Mouse (Mus musculus): ENCODE results near the gene Cdk6.
"Not testable (repeated sequence)": the region's sequence is repeated elsewhere in the genome, so short reads cannot be mapped to it uniquely, and the experiment has no call there.

Cdk6 gene

DNA sequence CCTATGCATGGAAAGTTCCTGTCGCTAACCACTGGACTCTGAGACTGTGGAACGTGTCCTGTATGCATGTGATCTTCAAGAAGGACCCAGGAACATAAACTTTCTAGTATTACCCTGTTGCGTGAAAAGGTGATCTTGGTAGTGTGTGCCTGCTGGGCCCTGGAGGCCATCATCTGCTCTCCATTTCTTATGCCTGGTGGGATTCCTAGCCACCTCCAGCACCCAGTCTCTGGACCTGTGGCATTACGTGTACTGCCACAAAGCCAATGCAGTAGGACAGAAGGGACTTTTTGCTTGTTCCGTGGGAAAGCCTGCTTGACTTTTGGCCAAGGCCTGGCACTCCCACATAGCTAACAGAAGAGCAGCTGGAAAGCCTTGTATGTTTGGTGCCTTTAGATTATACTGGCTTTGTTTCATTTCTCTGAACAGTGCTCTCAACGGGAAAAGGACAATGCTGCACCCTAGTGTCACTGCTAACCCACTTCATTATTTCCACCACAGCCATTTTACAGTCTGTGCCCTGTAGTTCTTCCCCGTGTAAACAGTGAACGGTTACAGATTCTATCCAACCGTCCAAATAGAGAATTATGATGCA, 175.3 kb downstream of the Cdk6 start:
- peak; percentile 25 to 48 for DNase-seq

DNA sequence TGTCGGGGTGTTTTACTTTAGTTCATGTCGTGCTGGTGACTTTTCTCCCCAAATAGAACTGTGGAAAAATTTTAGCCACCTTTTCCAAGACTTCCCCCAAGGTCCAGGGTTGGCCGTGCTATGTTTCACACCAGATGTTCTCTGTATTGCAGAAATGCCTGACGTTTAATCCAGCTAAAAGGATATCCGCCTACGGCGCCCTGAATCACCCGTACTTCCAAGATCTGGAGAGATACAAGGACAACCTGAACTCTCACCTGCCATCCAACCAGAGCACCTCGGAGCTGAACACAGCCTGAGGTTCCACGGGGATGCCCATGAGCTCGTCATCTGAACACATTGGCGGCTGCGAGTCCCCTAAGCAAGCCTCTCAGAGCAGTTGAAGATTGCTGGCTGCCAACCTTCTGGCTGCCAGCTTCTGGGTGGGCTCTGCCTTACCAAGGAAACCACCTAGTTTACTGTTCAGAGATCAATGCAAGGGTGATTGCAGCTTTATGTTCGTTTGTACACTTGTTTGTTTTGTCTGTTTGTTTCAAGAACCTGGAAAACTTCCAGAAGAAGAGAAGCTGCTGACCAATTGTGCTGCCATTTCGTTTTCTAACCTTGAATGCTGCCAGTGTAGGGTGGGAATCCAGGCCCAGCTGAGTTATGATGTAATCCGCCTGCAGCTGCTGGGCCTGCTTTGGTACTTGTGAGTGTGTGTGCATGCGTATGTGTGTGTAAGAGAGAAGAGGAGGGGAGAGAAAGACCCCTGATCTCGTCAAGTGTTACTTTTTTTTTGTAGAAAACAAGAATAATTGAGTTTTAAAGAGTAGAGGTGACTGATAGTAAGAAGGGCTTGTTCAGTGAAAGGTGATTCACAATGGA, 179.4 kb downstream of the Cdk6 start:
- no peak for DNase-seq

DNA sequence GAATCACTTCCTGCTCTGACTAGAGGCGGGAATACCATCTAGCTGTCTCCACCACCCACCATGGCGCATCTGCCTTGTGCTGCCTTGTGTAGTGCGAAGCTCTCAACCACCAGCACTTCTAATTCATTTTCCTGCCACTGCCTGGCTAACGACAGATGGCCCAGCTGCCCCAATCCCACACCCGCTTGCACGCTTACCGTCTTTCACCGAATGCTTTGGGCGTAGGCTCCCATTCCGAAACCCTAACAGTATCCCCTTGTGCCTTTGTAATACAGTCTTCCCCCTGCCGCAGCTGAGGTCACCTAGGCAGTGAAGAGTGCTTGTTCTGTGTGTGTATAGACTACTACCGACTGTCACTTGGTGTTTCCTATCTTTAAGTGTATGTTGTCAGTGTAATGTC, 180.5 kb downstream of the Cdk6 start:
- no peak for DNase-seq

DNA sequence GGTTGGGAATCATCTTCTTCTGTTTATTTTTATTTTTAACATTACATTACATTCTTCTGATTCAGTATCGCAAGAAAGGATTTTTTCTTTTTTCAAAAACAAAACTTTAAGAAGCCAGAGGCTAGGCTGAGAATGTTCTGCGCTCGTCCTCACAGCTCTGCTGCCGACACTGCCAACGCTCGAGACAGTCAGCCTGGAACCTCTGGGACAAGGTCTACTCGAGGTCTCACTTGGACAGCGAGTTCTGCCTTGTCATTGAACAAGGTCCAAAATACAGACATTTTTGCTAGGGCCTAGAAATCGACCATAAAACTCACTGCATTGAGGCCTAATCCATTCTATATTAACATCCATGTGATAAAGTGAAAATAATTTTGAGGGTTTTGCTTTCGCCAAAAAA, 181.5 kb downstream of the Cdk6 start:
- no peak for DNase-seq

DNA sequence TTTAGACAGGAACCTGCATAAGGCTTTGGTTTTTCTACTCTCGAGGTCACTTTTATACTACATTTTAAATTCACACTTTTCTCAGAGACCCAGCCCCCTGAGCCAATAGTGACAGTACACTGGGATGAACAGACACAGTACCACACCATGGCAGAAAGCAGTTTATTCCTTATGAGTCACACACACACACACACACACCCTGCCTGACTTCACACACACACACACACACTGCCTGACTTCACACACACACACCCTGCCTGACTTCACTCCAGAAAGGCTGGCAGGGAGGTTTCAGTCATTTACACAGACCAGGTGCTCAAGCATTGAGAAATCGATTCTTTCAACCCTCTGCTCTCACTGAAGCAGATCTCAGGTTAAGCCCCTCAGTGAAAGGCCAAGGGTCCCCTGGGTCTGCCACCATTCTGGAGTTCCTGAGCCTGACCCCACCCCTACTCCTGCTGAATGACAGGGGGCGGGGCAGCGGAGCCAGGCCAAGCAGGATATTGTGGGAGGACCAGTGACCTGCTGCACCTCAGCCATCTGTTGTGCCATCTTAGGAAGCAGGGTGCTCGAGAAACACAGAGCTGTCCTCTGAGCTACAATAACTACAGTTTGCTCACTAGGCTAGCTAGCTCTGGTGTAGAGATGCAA, 185.9 kb downstream of the Cdk6 start:
- no peak for DNase-seq

DNA sequence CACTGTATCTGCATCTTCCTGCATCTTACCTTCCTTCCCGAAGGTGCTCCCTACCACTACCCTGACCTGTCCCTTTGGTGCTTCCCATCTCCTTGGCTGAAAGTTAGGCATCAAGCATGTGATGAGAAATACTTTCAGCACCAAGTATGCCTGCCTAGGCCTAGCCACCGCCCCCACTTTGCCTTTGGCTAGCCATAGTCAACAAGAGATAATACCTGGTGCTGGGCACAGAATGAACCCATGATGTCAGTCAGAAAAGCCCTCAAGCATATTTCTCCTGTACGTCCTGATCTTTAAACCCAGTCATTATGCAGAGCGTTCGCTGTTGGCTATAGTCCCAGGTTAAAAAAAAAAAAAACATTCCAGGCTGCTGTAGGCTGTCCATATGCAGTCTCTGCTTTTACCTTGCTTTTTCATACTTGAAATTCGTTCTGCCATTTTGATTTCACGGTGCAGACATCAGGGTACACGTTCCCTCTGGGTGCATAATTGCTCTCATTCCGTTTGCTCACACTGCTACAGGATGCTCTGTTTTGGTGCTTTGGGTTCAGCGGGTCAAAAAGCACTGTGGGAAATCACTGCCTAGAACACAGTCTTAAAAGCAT, 188.4 kb downstream of the Cdk6 start:
- DNase-seq = no peak

DNA sequence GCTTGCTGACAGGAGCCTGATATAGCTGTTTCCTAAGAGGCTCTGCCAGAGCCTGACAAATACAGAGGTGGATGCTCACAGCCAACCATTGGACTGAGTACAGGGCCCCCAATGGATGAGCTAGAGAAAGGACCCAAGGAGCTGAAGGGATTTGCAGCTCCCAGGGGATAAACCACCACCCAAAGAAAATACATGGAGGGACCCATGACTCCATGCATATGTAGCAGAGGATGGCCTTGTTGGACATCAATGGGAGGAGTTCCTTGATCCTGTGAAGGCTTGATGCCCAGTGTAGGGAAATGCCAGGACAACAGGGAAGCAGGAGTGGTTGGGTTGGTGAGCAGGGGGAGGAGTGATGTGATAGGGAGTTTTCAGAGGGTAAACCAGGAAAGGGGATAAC, 190.8 kb downstream of the Cdk6 start:
- DNase-seq = not testable (repeated sequence)

DNA sequence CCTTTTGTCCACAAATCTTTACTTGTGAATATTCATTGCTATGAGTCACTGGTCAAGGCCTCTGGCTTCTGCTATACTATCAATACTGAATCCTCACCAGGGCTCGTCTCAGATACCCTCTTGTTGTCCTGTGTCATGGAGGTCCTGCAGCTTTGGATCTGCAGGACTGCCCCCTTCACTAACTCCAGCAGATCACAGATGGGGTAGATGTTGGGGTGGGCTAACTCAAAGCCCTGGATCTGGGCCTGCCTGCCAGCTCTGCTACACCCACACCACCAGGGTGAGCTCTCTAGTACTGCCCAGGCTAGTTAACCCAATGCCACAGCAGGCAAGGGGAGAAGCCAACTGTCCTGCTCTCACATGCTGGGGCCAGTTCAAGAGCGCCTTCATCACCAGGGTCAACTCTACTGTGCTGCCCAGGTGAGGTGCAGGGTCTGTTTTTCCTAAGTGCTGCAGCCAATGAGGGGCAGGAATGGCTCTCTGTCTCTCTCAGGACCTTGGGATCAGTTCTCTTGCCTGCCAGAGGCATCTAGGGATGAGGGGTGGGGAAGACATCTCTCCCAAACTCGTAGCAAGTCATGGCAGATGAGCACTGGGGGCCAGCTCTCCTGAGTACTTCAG, 195.4 kb downstream of the Cdk6 start:
- no peak for DNase-seq

DNA sequence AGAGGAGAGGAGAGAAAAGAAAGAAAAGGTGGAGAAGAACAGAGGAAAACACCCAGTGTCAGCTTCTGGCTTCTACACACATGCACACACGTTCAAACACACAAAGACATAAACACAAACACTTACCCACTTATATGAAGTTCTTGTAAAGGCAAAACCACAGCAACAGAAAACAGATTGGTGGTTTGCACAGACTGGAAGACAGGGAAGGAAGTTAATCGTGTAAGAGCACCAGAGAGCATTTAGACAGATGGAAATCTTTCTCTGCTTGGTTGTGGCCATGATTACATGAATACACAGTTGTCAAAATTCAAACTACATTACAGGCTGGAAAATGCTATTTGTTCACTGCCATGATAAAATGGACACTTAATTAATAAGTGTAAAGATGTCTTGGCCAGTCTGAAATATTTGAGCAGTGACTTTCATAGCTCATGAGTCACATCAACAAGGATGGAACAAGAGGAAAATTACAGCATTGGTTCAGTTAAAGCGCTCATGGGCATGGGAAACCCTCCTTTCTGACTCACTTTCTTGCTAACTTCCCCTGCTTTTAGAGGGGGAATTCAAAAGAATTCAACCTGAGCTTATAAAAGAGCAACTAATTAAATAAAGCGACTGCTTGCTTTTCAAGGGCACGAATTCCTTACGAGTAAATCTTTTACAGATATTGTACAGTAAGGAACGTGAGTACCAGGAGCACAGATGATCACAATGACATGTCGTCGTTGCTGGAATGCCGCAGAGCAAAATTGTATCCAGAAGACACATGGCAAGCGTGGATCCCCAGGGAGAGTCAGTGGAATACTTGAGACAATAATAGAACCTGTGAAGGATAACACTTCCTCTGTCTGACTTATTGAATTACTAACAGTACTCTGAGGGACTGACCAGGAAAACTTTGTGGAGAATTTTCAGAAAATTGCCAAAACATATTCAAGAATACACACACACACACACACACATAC, 197.5 kb downstream of the Cdk6 start:
- no peak for DNase-seq

DNA sequence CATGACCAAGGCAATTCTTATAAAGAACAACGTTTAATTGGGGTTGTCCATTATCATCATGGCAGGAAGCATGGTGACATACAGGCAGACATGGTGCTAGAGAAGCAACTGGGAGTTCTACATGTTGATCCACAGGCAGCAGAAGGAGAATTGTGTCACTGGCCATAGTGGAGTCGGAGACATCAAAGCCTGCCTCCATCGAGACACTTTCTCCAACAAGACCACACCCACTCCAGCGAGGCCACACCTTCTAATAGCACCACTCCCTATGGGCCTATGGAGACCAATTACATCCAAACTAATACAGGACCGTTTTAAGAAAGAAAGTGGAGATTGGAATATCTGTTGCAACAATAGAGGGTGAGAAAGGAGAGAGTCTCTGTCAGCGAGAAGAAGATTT, 200.6 kb downstream of the Cdk6 start:
- DNase-seq = no peak

DNA sequence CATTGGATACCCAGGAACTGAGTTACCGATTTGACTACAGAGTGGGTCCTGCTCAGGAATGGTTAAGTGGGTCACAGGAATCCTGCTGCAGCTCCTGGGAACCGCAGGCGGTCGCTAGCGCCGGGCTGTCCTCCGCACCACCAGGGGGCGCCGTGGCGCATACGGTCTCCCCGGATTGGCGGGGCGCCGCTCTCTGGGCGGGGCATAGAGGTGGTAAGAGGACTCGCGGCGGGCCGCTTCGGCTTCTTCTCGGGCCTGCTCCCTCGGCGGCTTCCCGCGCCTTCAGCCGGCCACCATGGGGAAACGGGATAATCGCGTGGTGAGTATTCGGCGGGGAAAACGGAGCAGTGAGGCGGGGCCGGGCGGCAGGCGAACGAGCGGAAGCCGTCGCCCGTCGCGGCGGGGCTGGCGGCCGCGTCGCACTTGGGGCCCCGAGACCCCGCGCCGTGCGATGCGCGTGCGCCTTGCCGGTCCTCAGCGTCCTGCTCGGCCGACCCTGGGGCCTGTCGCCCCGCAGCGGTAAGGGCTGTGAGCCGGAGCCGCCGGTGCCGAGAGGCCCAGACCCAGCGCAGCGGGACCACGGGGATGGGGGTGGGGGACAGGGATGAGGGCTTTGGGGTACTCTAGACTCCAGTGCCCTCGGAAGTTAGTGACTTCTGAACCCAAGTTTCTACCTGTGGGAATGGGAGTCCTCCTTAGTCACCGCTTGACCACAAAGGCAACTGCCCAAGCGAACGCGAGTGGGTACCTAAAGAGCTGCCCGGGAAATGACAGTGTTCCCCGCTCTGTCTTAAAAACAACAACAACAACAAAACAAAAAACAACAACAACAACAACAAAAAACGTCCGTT, 202.6 kb downstream of the Cdk6 start, which contains the start of gene Fam133b:
Gene Fam133b (plus strand): TSS at position 205 of the 851 bp plus-strand sequence.
- DNase-seq = peak; percentile 93 to 94

DNA sequence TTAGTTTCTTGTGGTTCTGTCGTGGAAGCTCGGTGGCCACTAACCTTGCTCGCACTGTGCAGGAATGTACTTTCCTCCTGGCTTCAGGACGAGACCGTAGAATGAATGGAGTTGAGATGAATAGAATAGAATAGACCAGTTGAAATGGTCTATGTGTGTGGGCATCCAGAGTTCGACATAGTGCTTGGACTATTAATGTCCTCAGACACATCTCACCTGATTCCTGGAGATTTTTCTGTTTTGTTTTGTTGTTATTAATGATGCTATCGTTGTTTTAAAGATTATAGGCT, 203.1 kb downstream of the Cdk6 start:
- DNase-seq = no peak

DNA sequence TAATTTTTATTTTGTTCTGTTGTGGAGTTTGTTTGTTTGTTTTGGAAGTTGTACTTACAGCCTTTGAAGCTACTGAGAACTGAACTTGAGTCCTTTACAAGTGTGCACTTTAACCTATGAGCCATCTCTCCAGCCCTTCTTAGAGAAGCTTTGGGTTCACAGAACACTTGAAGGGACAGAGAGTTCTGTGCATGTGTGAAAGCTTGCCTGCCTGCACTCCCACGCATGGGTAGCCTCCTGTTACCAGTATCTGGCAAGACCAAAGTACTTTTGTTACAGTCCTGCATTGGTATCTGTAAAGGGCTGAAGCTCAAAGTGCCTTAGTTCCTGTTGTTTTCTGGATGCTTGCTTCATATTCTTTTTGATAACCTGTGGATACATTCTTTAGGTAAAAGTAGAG, 204.9 kb downstream of the Cdk6 start:
- no peak for DNase-seq

DNA sequence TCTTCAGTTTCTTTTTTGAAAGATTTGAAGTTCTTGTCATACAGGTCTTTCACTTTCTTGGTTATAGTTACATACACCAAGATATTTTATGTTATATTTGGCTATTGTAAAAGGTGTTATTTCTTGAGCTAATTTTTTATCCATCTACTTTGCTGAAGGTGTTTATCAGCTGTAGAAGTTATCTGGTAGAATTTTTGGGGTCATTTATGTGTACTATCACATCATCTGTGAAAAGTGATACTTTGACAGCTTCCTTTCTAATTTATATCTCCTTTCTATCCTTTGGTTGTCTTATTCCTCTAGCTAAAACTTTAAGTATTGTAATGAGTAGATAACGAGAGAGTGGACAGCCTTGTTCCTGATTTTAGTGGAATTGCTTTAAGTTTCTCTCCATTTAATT, 210.2 kb downstream of the Cdk6 start:
- no peak for DNase-seq

DNA sequence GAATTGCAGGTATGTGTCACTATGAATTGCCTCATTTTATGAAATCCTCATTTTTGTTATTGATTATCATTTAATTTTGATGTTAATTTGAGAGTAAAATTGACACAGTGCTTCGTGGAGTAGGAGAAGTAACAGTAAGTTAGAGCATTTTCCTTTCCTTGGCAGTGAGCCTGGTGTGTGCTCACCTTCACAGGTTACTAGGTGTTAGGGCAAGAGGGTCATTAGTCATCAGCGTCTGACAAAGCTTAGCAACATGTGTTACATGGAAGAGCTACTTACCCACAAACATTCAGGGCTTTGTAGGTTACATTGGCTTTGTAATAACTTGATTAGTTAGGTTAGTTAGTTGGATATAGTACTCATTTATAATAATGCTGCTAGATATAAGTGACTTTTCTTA, 212.9 kb downstream of the Cdk6 start:
- peak in 1 of 2 experiments; percentile 2 for DNase-seq

DNA sequence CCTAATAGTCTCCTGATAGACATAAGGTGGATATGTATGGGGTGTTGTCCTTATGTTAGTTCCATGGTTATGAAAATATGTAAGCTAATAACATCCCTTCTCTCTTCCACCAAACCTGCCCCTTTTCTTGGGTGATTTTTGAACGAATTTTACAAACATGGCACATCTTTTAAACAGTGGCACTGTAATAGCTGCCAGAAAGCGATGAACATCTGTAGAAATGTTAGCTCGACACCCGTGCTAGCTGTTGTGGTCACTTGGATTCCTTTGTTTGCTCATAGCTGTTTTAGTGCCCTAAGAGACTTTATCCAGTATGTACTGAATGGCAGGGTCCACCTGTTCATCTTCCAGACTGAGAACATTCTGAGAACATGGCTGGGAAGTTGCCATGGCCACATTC, 230.0 kb downstream of the Cdk6 start, which contains the start of gene 1700109H08Rik:
Gene 1700109H08Rik (plus strand): TSS at position 301 of the 400 bp plus-strand sequence.
- no peak for DNase-seq

DNA sequence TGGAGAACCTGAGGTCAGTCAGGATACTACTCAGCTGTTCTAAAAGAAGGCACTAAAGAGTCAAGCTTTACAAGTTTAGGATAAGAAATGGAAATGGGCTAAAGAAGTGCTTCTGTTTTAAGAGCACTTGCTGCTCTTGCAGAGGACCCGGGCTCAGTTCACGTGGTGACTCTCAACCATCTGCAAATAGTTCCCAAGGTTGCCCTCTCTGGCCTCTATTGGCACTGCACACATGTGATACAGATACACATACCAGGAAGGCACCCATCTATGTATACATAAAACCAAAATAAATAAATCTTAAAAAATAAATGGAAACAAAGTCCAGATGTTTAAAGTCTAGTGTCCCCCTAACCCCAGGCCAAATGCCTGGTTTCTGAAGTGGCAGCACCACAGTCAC, 233.5 kb downstream of the Cdk6 start:
- DNase-seq = no peak

DNA sequence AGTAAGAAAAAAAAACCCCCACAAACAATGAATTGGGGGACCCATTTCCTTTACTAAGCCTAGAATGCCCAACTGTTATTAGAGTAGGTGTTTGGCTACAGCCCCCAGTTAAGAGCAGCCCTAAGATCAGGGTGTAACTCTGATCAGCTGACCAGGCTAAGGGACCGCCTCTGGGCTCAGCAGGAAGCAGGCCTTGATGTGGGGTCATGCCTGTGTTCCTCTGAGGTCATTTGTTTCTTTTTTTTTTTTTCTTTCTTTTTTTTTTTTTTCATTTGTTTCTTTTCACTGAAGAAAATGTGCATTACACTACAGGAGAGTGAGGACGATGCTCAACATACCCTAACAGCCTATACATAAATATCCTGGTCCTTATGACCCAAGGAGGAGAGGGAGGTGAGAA, 236.7 kb downstream of the Cdk6 start:
- DNase-seq = no peak

DNA sequence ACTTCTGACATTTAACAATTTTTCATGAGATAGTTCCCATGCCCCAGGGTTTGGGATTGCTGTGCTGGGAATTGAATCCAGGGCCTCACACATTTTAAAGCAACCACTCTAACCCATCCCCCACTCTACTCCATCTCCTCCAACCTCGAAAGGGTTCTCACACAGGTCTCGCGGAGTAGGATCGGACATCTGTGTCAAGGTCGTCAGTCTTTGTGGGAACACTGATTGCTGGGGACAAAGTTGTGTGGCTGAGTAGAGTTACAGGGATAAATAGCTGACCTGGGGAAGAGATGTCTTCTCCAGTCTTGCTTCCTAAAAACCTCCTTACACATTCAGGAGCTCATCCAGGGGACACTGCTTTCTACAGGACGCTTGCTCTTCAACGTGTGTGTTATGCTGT, 237.8 kb downstream of the Cdk6 start:
- no peak for DNase-seq

Data from lung, adult 18-20 months (tissue).